Mouse (Mus musculus): ENCODE data around the gene Satb2. TPM values are rescaled to one million over a fixed set of nuclear protein-coding genes. Genes with fewer than 3 reads are reported as not detected.

Satb2 gene
- polyA plus RNA-seq, 1 experiment from 2014 or later = 1.1 TPM

DNA sequence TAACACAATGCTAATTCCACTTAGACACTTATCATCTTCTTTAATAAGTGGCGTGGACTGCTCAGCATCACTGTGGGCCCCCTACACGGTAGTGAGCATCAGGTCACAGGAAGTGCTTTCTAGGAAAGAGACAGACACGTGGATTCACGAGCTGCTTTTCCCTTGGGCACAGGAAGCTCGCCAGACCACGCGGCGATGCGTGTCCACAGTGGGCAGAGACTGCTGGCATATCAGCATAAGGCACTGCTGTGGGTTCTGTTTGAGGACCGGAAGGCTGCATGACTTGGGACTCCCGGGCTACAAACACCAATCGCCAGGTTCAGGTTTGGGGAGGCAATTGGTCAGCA, 22.7 kb downstream of the Satb2 start:
- WGBS = 80% methylated on average over 12 of the region's 12 CpGs
- no peaks in the 10 kb centered on the region for H3K27me3 ChIP-seq (ENCODE audit: control insufficient read depth, insufficient read depth, low read length)
- ATAC-seq (ENCODE audit: insufficient number of reproducible peaks, insufficient read depth, low FRiP score, low read depth) = no peak

DNA sequence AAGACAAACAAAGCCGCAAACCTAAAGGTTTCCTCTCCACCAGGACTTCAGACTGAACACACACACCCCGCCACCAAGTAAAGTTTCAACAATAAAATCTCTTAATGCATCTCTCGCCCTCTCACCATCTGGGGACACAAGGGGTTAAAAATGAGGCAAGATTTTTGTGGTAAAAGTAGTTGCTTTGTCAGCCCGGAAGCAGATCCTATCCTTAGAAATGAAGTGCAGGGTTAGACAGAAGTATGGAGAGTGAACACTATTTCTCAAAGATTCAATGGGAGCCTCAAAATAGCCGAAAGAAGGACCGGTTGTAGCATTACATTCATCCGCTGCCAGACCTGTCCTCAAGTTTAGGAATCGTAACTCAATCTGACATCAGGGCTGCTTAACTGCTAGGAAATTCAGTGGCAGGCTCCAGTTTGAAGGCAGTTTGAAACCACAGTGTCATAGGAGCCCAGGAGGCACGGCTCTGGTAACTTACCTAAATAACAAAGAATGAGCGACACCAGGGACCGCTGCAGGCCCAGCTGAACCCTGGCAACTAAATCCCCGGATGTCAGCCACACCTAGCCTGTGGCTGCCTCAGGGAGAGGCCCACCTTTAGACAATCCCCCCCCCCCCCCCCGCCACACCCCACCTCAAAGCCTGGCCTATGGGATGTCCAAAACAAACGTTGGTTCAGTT, 23.3 kb downstream of the Satb2 start:
- ATAC-seq (ENCODE audit: insufficient number of reproducible peaks, insufficient read depth, low FRiP score, low read depth) = no peak
- H3K4me2 ChIP-seq (replicated peaks; ENCODE audit: low read depth, low read length) = no peak overlapping the region
- H3K4me3 ChIP-seq (ENCODE audit: low read depth, low read length) = no peak overlapping the region
- H3K4me1 ChIP-seq (ENCODE audit: control insufficient read depth, insufficient read depth, low read length) = no peaks in the 10 kb centered on the region
- no peaks in the 10 kb centered on the region for H3K27me3 ChIP-seq (ENCODE audit: control insufficient read depth, insufficient read depth, low read length)
- H3K27ac ChIP-seq (ENCODE audit: low read length) = no peak overlapping the region
- 62% methylated on average over 14 of the region's 14 CpGs for WGBS
- no peaks in the 10 kb centered on the region for H3K9me3 ChIP-seq (ENCODE audit: control insufficient read depth, low read depth, low read length)
- no peak overlapping the region for H3K9ac ChIP-seq (replicated peaks; ENCODE audit: low read depth, low read length)
- H3K36me3 ChIP-seq (ENCODE audit: control insufficient read depth, insufficient read depth, low read length) = no peaks in the 10 kb centered on the region

More for the DNA sequence above, 22.7 kb downstream of the Satb2 start:
- no peak overlapping the region for H3K9ac ChIP-seq (replicated peaks; ENCODE audit: low read depth, low read length)
- no peaks in the 10 kb centered on the region for H3K9me3 ChIP-seq (ENCODE audit: control insufficient read depth, low read depth, low read length)
- H3K4me3 ChIP-seq (ENCODE audit: low read depth, low read length) = no peak overlapping the region
- no peaks in the 10 kb centered on the region for H3K36me3 ChIP-seq (ENCODE audit: control insufficient read depth, insufficient read depth, low read length)
- H3K27ac ChIP-seq (ENCODE audit: low read length) = no peak overlapping the region
- H3K4me1 ChIP-seq (ENCODE audit: control insufficient read depth, insufficient read depth, low read length) = no peaks in the 10 kb centered on the region
- H3K4me2 ChIP-seq (replicated peaks; ENCODE audit: low read depth, low read length) = no peak overlapping the region

DNA sequence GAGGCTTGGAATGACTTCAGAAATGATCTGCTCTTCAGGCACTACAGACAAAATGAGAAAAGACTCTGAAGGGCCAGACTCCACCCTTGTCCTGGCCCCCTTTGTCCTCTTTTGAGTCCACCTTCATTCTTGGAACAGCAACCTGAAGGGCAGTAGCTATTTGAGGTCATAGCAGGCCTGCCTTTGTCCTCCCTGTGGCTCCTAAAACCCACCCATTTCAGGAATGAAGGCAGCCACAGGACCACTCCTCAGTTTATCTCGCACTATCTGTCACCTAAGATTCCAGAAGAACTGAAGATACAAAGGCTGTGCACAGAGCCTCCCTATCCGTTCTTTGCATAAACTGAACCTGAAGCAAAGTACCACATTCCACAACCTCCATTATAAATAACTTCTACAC, 24.9 kb downstream of the Satb2 start:
- Histone ChIP-seq H3K36me3 (ENCODE audit: control insufficient read depth, insufficient read depth, low read length) (no peaks in the 10 kb centered on the region), H3K9me3 (ENCODE audit: control insufficient read depth, low read depth, low read length) (no peaks in the 10 kb centered on the region), H3K27ac (ENCODE audit: low read length) (no peak overlapping the region), H3K4me2 (replicated peaks; ENCODE audit: low read depth, low read length) (no peak overlapping the region), H3K9ac (replicated peaks; ENCODE audit: low read depth, low read length) (no peak overlapping the region), H3K27me3 (ENCODE audit: control insufficient read depth, insufficient read depth, low read length) (no peaks in the 10 kb centered on the region), H3K4me1 (ENCODE audit: control insufficient read depth, insufficient read depth, low read length) (no peaks in the 10 kb centered on the region), H3K4me3 (ENCODE audit: low read depth, low read length) (no peak overlapping the region)
- no peak for ATAC-seq (ENCODE audit: insufficient number of reproducible peaks, insufficient read depth, low FRiP score, low read depth)
- 70% methylated on average over 2 of the region's 2 CpGs for WGBS

DNA sequence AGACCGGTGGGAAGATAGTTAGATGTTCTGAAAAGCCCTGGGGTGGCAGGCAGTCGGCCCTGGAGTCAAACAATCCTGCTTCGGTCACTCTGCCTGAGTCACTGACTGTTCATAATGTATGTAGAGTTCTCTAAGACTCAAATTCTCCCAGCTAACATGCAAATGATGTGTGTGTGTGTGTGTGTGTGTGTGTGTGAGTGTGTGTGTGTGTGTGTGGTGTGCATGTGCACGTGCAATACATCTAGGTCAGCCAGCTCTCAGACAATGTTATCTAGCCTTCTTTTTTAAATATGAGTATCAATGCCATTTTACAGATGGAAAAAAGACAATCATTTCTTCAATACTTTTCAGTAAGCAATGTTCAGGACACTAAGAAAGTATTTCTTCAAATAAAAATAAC, 26.5 kb downstream of the Satb2 start:
- H3K4me2 ChIP-seq (replicated peaks; ENCODE audit: low read depth, low read length) = no peak overlapping the region
- no peak for ATAC-seq (ENCODE audit: insufficient number of reproducible peaks, insufficient read depth, low FRiP score, low read depth)
- H3K4me3 ChIP-seq (ENCODE audit: low read depth, low read length) = no peak overlapping the region
- H3K9me3 ChIP-seq (ENCODE audit: control insufficient read depth, low read depth, low read length) = no peaks in the 10 kb centered on the region
- no peak overlapping the region for H3K27ac ChIP-seq (ENCODE audit: low read length)
- WGBS = 74% methylated on average over 4 of the region's 4 CpGs
- no peaks in the 10 kb centered on the region for H3K27me3 ChIP-seq (ENCODE audit: control insufficient read depth, insufficient read depth, low read length)
- H3K9ac ChIP-seq (replicated peaks; ENCODE audit: low read depth, low read length) = no peak overlapping the region
- H3K36me3 ChIP-seq (ENCODE audit: control insufficient read depth, insufficient read depth, low read length) = no peaks in the 10 kb centered on the region
- no peaks in the 10 kb centered on the region for H3K4me1 ChIP-seq (ENCODE audit: control insufficient read depth, insufficient read depth, low read length)

DNA sequence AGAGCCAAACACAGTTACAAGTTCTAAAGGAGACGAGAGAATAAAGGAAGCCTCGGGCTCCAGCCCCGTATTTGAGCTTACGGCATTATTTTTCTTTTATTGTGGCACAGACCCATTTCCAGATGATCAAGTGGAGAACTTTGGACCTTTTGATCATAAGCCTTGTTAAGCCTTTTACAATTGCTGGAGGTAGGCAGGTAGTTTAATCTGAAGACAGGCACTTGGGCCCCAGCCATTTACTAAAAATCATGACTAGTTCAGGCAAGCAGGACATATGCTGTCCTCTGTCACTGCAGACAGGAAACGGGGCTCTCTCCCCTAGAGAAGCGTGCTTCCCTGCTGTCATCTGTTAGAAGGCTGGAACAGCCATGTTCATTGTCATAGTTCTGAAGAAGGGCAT, 26.9 kb downstream of the Satb2 start:
- H3K9ac ChIP-seq (replicated peaks; ENCODE audit: low read depth, low read length) = no peak overlapping the region
- 62% methylated on average over 6 of the region's 6 CpGs for WGBS
- H3K9me3 ChIP-seq (ENCODE audit: control insufficient read depth, low read depth, low read length) = no peaks in the 10 kb centered on the region
- H3K4me2 ChIP-seq (replicated peaks; ENCODE audit: low read depth, low read length) = no peak overlapping the region
- H3K27me3 ChIP-seq (ENCODE audit: control insufficient read depth, insufficient read depth, low read length) = no peaks in the 10 kb centered on the region
- no peak overlapping the region for H3K27ac ChIP-seq (ENCODE audit: low read length)
- H3K36me3 ChIP-seq (ENCODE audit: control insufficient read depth, insufficient read depth, low read length) = no peaks in the 10 kb centered on the region
- H3K4me3 ChIP-seq (ENCODE audit: low read depth, low read length) = no peak overlapping the region
- no peak for ATAC-seq (ENCODE audit: insufficient number of reproducible peaks, insufficient read depth, low FRiP score, low read depth)
- H3K4me1 ChIP-seq (ENCODE audit: control insufficient read depth, insufficient read depth, low read length) = no peaks in the 10 kb centered on the region

DNA sequence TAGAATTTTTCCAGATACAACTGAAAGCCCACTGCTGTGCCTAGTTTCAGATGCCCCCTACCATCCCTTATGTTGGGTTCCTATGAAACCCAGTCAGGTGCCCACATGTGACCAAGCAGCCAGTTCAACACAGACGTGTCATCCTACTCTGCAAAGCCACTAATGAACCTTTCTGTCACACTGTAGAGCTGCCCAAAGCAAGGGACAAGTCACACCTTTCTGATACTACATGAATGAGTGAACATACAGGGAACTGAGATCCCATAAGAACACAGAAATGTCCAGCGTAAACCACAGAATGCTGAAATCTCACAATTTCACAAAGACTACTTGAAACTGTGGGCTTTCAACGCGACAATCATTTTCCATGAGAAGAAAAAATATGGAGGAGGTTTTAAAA, 39.0 kb downstream of the Satb2 start:
- H3K4me1 ChIP-seq (ENCODE audit: control insufficient read depth, insufficient read depth, low read length) = no peaks in the 10 kb centered on the region
- H3K36me3 ChIP-seq (ENCODE audit: control insufficient read depth, insufficient read depth, low read length) = no peaks in the 10 kb centered on the region
- no peak for ATAC-seq (ENCODE audit: insufficient number of reproducible peaks, insufficient read depth, low FRiP score, low read depth)
- no peak overlapping the region for H3K4me3 ChIP-seq (ENCODE audit: low read depth, low read length)
- WGBS = 85% methylated on average over 4 of the region's 4 CpGs
- H3K9ac ChIP-seq (replicated peaks; ENCODE audit: low read depth, low read length) = no peak overlapping the region
- H3K9me3 ChIP-seq (ENCODE audit: control insufficient read depth, low read depth, low read length) = no peaks in the 10 kb centered on the region
- no peak overlapping the region for H3K27ac ChIP-seq (ENCODE audit: low read length)
- no peaks in the 10 kb centered on the region for H3K27me3 ChIP-seq (ENCODE audit: control insufficient read depth, insufficient read depth, low read length)
- no peak overlapping the region for H3K4me2 ChIP-seq (replicated peaks; ENCODE audit: low read depth, low read length)

DNA sequence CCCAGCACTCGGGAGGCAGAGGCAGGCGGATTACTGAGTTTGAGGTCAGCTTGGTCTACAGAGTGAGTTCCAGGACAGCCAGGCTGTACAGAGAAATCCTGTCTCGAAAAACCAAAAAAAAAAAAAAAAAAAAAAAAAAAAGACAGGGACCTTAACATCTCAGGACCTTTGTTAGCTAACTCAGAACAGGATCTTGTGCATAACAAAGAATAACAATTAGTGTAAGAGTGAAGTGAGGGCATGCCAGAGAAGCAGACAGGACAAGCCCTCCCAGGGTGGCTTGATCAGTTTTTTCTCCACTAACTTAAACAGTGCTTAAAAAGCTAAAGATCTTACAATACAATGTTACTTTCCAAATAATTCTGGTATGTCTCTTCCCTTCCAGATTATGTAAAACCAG, 40.0 kb downstream of the Satb2 start:
- Histone ChIP-seq H3K36me3 (ENCODE audit: control insufficient read depth, insufficient read depth, low read length) (no peaks in the 10 kb centered on the region), H3K27ac (ENCODE audit: low read length) (no peak overlapping the region), H3K4me2 (replicated peaks; ENCODE audit: low read depth, low read length) (no peak overlapping the region), H3K4me3 (ENCODE audit: low read depth, low read length) (no peak overlapping the region), H3K27me3 (ENCODE audit: control insufficient read depth, insufficient read depth, low read length) (no peaks in the 10 kb centered on the region), H3K9me3 (ENCODE audit: control insufficient read depth, low read depth, low read length) (no peaks in the 10 kb centered on the region), H3K4me1 (ENCODE audit: control insufficient read depth, insufficient read depth, low read length) (no peaks in the 10 kb centered on the region), H3K9ac (replicated peaks; ENCODE audit: low read depth, low read length) (no peak overlapping the region)
- ATAC-seq (ENCODE audit: insufficient number of reproducible peaks, insufficient read depth, low FRiP score, low read depth) = no peak
- WGBS = 89% methylated on average over 3 of the region's 3 CpGs

DNA sequence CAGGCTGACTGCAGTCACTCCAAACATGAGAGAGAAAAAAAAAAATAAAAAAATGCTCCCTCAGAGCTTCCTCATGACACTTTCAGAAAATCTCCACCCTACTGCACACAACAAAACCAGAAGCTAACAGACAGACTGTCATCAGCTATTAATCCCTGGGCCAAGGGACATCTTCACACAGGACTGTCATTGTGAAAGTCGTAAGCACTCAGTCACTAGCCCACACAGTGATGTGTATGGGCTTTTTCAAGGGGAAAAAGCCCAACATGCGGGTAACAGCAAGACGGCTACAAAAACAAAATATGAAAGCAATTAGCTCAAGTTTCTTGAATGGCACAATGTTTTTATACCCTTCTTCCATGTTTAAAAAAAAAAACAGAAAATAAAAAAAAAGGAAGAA, 41.9 kb downstream of the Satb2 start:
- Histone ChIP-seq H3K9me3 (ENCODE audit: control insufficient read depth, low read depth, low read length) (no peaks in the 10 kb centered on the region), H3K9ac (replicated peaks; ENCODE audit: low read depth, low read length) (no peak overlapping the region), H3K27ac (ENCODE audit: low read length) (no peak overlapping the region), H3K27me3 (ENCODE audit: control insufficient read depth, insufficient read depth, low read length) (no peaks in the 10 kb centered on the region), H3K4me1 (ENCODE audit: control insufficient read depth, insufficient read depth, low read length) (no peaks in the 10 kb centered on the region), H3K36me3 (ENCODE audit: control insufficient read depth, insufficient read depth, low read length) (no peaks in the 10 kb centered on the region), H3K4me2 (replicated peaks; ENCODE audit: low read depth, low read length) (no peak overlapping the region), H3K4me3 (ENCODE audit: low read depth, low read length) (no peak overlapping the region)
- no peak for ATAC-seq (ENCODE audit: insufficient number of reproducible peaks, insufficient read depth, low FRiP score, low read depth)
- 82% methylated on average over 3 of the region's 3 CpGs for WGBS

DNA sequence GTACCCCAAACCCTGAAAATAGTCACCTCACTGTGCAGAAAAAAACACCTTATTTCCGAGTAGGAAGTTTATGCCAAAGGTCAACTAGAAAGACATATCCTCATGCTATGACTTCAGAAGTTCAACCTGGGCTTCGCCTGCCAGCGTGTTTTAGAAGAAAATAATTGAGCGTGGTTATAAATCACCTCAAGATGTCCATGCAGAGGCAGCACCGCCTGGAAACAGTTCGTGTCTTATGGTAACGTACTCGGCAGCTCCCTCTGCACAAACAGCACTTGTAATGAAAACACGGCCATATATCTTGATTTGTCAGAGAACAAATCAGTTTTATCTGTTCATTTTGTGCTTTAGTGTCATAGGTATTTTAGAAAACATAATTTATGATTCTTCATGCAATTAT, 44.6 kb downstream of the Satb2 start:
- no peaks in the 10 kb centered on the region for H3K27me3 ChIP-seq (ENCODE audit: control insufficient read depth, insufficient read depth, low read length)
- 47% methylated on average over 9 of the region's 9 CpGs for WGBS
- no peak for ATAC-seq (ENCODE audit: insufficient number of reproducible peaks, insufficient read depth, low FRiP score, low read depth)
- H3K9me3 ChIP-seq (ENCODE audit: control insufficient read depth, low read depth, low read length) = no peaks in the 10 kb centered on the region
- no peak overlapping the region for H3K4me2 ChIP-seq (replicated peaks; ENCODE audit: low read depth, low read length)
- H3K4me1 ChIP-seq (ENCODE audit: control insufficient read depth, insufficient read depth, low read length) = no peaks in the 10 kb centered on the region
- H3K27ac ChIP-seq (ENCODE audit: low read length) = no peak overlapping the region
- no peak overlapping the region for H3K9ac ChIP-seq (replicated peaks; ENCODE audit: low read depth, low read length)
- no peaks in the 10 kb centered on the region for H3K36me3 ChIP-seq (ENCODE audit: control insufficient read depth, insufficient read depth, low read length)
- H3K4me3 ChIP-seq (ENCODE audit: low read depth, low read length) = no peak overlapping the region

Measured in stomach, embryonic 14.5 days (tissue).